Mouse (Mus musculus) forebrain, embryonic 13.5 days (tissue): ENCODE measurements around the gene Tssk2. TPM values are rescaled to one million over a fixed set of nuclear protein-coding genes. Genes with fewer than 3 reads are reported as not detected.

ENCODE experiments used
- ATAC-seq: fragments of 200-750 bp; cut with Nextera tagmentation; 2 replicates; pipeline ENCODE4 v1.8.0; 2017
- H3K27ac ChIP-seq: fragments of 300-500 bp; sonication (generic); 2 replicates; pipeline ENCODE4 v1.5.1; 2015; ENCODE audit warnings: inconsistent platforms, mild to moderate bottlenecking, moderate library complexity
- H3K27me3 ChIP-seq: fragments of 300-500 bp; sonication (generic); 2 replicates; pipeline ENCODE4 v1.6.1; 2015; ENCODE audit warnings: mild to moderate bottlenecking, inconsistent platforms
- H3K36me3 ChIP-seq: fragments of 300-500 bp; sonication (generic); 2 replicates; pipeline ENCODE4 v1.6.1; 2015; ENCODE audit warnings: mild to moderate bottlenecking, inconsistent platforms; ENCODE audit not compliant: poor library complexity, severe bottlenecking
- H3K4me1 ChIP-seq: fragments of 300-500 bp; sonication (generic); 2 replicates; pipeline ENCODE4 v1.6.1; 2015; ENCODE audit warnings: inconsistent platforms
- H3K4me2 ChIP-seq: fragments of 300-500 bp; sonication (generic); 2 replicates; pipeline ENCODE4 v1.6.1; 2015; ENCODE audit warnings: inconsistent platforms, mild to moderate bottlenecking, moderate library complexity
- H3K4me3 ChIP-seq: fragments of 300-500 bp; sonication (generic); 2 replicates; pipeline ENCODE4 v1.5.1; 2015; ENCODE audit warnings: mild to moderate bottlenecking, inconsistent platforms
- H3K9ac ChIP-seq: fragments of 300-500 bp; sonication (generic); 2 replicates; pipeline ENCODE4 v1.6.1; 2015; ENCODE audit warnings: mild to moderate bottlenecking, inconsistent platforms
- H3K9me3 ChIP-seq: fragments of 300-500 bp; sonication (generic); replicated peaks from 2 replicates; pipeline ENCODE4 v1.6.1; 2016; ENCODE audit warnings: inconsistent platforms
- WGBS: fragments of 180-500 bp; shearing (Covaris S2); methylation state at CpG from one replicate; pipeline ENCODE4 v1.1.7; 2015; 5-methylcytosine and 5-hydroxymethylcytosine counted together
- polyA plus RNA-seq: library from polyadenylated mRNA; unstranded; fragments of >200 nt; fragmentation: Nextera tagmentation; extraction: Ambion mirVana; gene quantifications from 2 replicates; pipeline ENCODE4 v1.2.1, GENCODE M21; 2015

Gene Tssk2
- polyA plus RNA-seq, 1 experiment from 2014 or later: not detected

- peaks cover 70% of the 10 kb centered on the region for H3K27me3 ChIP-seq
- ATAC-seq: no peak
- H3K36me3 ChIP-seq: no peaks in the 10 kb centered on the region
- peaks cover 21% of the 10 kb centered on the region for H3K4me1 ChIP-seq
- peak within 1 kb of the TSS; percentile 34 for H3K9ac ChIP-seq
- H3K27ac ChIP-seq: no peak within 1 kb of the TSS
- no peaks in the 10 kb centered on the region for H3K9me3 ChIP-seq
- H3K4me2 ChIP-seq: peak within 1 kb of the TSS; percentile 57
- WGBS: under 1% methylated on average over 84 of the region's 106 CpGs
- H3K4me3 ChIP-seq: peak within 1 kb of the TSS; percentile 34
Measured at GRCm38 (mm10) chr16:17914307-17915249, 16.1 kb downstream of the Tssk2 start, which contains the start of gene Gsc2. Gsc2 (minus strand) TSS chr16:17915059.

GRCm38 (mm10) chr16:17920586-17920985 lies 22.1 kb downstream of the Tssk2 start:
- no peak overlapping the region for H3K27ac ChIP-seq
- peaks cover 10% of the 10 kb centered on the region for H3K36me3 ChIP-seq
- peak overlapping the region; percentile 49 for H3K9ac ChIP-seq
- 4% methylated on average over 20 of the region's 20 CpGs for WGBS
- H3K27me3 ChIP-seq: peaks cover 38% of the 10 kb centered on the region
- H3K9me3 ChIP-seq: no peaks in the 10 kb centered on the region
- peaks cover 29% of the 10 kb centered on the region for H3K4me1 ChIP-seq
- H3K4me2 ChIP-seq: peak overlapping the region; percentile 98
- ATAC-seq: no peak
- no peak overlapping the region for H3K4me3 ChIP-seq

- H3K4me1 ChIP-seq: peaks cover 35% of the 10 kb centered on the region
- peak overlapping the region; percentile 91 for H3K9ac ChIP-seq
- H3K4me3 ChIP-seq: peak overlapping the region; percentile 79
- peak overlapping the region; percentile 86 for H3K27ac ChIP-seq
- H3K9me3 ChIP-seq: no peaks in the 10 kb centered on the region
- peak overlapping the region; percentile 98 for H3K4me2 ChIP-seq
- H3K27me3 ChIP-seq: peaks cover 28% of the 10 kb centered on the region
- peaks cover 20% of the 10 kb centered on the region for H3K36me3 ChIP-seq
- peak; percentile 97 for ATAC-seq
- WGBS: 2% methylated on average over 47 of the region's 47 CpGs
Measured at GRCm38 (mm10) chr16:17921325-17922162, 23.1 kb downstream of the Tssk2 start.

- Histone ChIP-seq H3K27ac (peak overlapping the region; percentile 86), H3K36me3 (peaks cover 20% of the 10 kb centered on the region), H3K4me1 (peaks cover 41% of the 10 kb centered on the region), H3K9me3 (no peaks in the 10 kb centered on the region), H3K4me3 (peak overlapping the region; percentile 79), H3K9ac (peak overlapping the region; percentile 91), H3K27me3 (peaks cover 22% of the 10 kb centered on the region), H3K4me2 (peak overlapping the region; percentile 98)
- 1% methylated on average over 14 of the region's 14 CpGs for WGBS
- peak; percentile 9; the same call in 1 of the 2 replicates for ATAC-seq
Measured at GRCm38 (mm10) chr16:17922163-17922538, 23.7 kb downstream of the Tssk2 start.

- H3K4me3 ChIP-seq: peak overlapping the region; percentile 88
- H3K4me2 ChIP-seq: peak overlapping the region; percentile 93
- peaks cover 20% of the 10 kb centered on the region for H3K36me3 ChIP-seq
- no peaks in the 10 kb centered on the region for H3K9me3 ChIP-seq
- peak overlapping the region; percentile 89 for H3K9ac ChIP-seq
- peaks cover 13% of the 10 kb centered on the region for H3K27me3 ChIP-seq
- peak; percentile 52 for ATAC-seq
- under 1% methylated on average over 69 of the region's 72 CpGs for WGBS
- H3K4me1 ChIP-seq: peaks cover 30% of the 10 kb centered on the region
- H3K27ac ChIP-seq: peak overlapping the region; percentile 77
Measured at GRCm38 (mm10) chr16:17927351-17928082, 29.1 kb downstream of the Tssk2 start.

GRCm38 (mm10) chr16:17928087-17928580 lies 29.7 kb downstream of the Tssk2 start, which contains the start of gene Slc25a1:
Slc25a1 (minus strand) TSS chr16:17928219.
- Histone ChIP-seq H3K9ac (peak within 1 kb of the TSS; percentile 89), H3K27ac (peak within 1 kb of the TSS; percentile 77), H3K4me1 (peaks cover 23% of the 10 kb centered on the region), H3K36me3 (peaks cover 20% of the 10 kb centered on the region), H3K4me2 (peak within 1 kb of the TSS; percentile 93), H3K9me3 (no peaks in the 10 kb centered on the region), H3K27me3 (peaks cover 14% of the 10 kb centered on the region), H3K4me3 (peak within 1 kb of the TSS; percentile 88)
- ATAC-seq: peak; percentile 83
- WGBS: under 1% methylated on average over 47 of the region's 47 CpGs

- Histone ChIP-seq H3K4me3 (peak overlapping the region; percentile 88), H3K27ac (peak overlapping the region; percentile 77), H3K9me3 (no peaks in the 10 kb centered on the region), H3K36me3 (peaks cover 20% of the 10 kb centered on the region), H3K4me2 (peak overlapping the region; percentile 93), H3K27me3 (peaks cover 14% of the 10 kb centered on the region), H3K4me1 (peaks cover 20% of the 10 kb centered on the region), H3K9ac (peak overlapping the region; percentile 89)
- peak; percentile 48 for ATAC-seq
- under 1% methylated on average over 9 of the region's 9 CpGs for WGBS
Measured at GRCm38 (mm10) chr16:17928627-17929104, 30.2 kb downstream of the Tssk2 start.

GRCm38 (mm10) chr16:17929211-17929610 lies 30.8 kb downstream of the Tssk2 start:
- no peaks in the 10 kb centered on the region for H3K9me3 ChIP-seq
- peaks cover 20% of the 10 kb centered on the region for H3K36me3 ChIP-seq
- peak overlapping the region; percentile 77; the same call in 1 of the 2 replicates for H3K27ac ChIP-seq
- peak overlapping the region; percentile 93; the same call in 1 of the 2 replicates for H3K4me2 ChIP-seq
- no peak overlapping the region for H3K4me3 ChIP-seq
- H3K4me1 ChIP-seq: peaks cover 20% of the 10 kb centered on the region
- no peak overlapping the region for H3K9ac ChIP-seq
- H3K27me3 ChIP-seq: peaks cover 16% of the 10 kb centered on the region
- no peak for ATAC-seq
- 0% methylated on average over 2 of the region's 2 CpGs for WGBS

GRCm38 (mm10) chr16:17929631-17930030 lies 31.2 kb downstream of the Tssk2 start:
- H3K36me3 ChIP-seq: peaks cover 20% of the 10 kb centered on the region
- no peaks in the 10 kb centered on the region for H3K9me3 ChIP-seq
- H3K9ac ChIP-seq: no peak overlapping the region
- WGBS: 37% methylated on average over 2 of the region's 2 CpGs
- H3K4me3 ChIP-seq: no peak overlapping the region
- no peak overlapping the region for H3K4me2 ChIP-seq
- peaks cover 20% of the 10 kb centered on the region for H3K4me1 ChIP-seq
- peaks cover 20% of the 10 kb centered on the region for H3K27me3 ChIP-seq
- H3K27ac ChIP-seq: no peak overlapping the region
- no peak for ATAC-seq

GRCm38 (mm10) chr16:17931906-17932460 lies 33.5 kb downstream of the Tssk2 start:
- Histone ChIP-seq H3K9ac (no peak overlapping the region), H3K4me2 (no peak overlapping the region), H3K9me3 (no peaks in the 10 kb centered on the region), H3K36me3 (no peaks in the 10 kb centered on the region), H3K4me1 (peaks cover 9% of the 10 kb centered on the region), H3K27ac (no peak overlapping the region), H3K4me3 (no peak overlapping the region), H3K27me3 (peaks cover 29% of the 10 kb centered on the region)
- WGBS: 73% methylated on average over 5 of the region's 5 CpGs
- no peak for ATAC-seq
